ENCODE assay signal across 9 mouse cellular contexts in genomic region chr4:141477681-141478102, GRCm38 (mm10). TPM values are rescaled to one million over a fixed set of nuclear protein-coding genes. Genes with fewer than 3 reads are reported as not detected.
DNase-seq lines count a peak whose midpoint lies in the region; ATAC-seq lines count a peak whose summit lies in the region.
"Had no signal": no experiment of that assay in that cellular context is flagged by ENCODE, and none has a peak within 500 bp of the region (broad histone marks: within the 10 kb centered on the region; RNA-seq: fewer than 3 reads in every experiment).

No protein-coding gene starts in this region.

- 87% methylated on average over 16 of the region's 16 CpGs for WGBS in embryonic facial prominence, embryonic 13.5 days
- 94% methylated on average over 16 of the region's 16 CpGs for WGBS in embryonic facial prominence, embryonic 10.5 days
- 73% methylated on average over 16 of the region's 16 CpGs for WGBS in heart, embryonic 16.5 days

- H3K36me3 ChIP-seq in embryonic facial prominence, embryonic 13.5 days, result peaks cover 95% of the 10 kb centered on the region
- H3K36me3 ChIP-seq in embryonic facial prominence, embryonic 10.5 days (replicated peaks), result peaks cover 100% of the 10 kb centered on the region
- peaks cover 85% of the 10 kb centered on the region for H3K36me3 ChIP-seq in heart, embryonic 16.5 days (ENCODE audit: control insufficient read depth, insufficient read depth)

- no peak overlapping the region for H3K4me3 ChIP-seq in embryonic facial prominence, embryonic 13.5 days
- H3K4me3 ChIP-seq in embryonic facial prominence, embryonic 10.5 days, result no peak overlapping the region
- no peak overlapping the region for H3K4me3 ChIP-seq in heart, embryonic 16.5 days (ENCODE audit: low read length)

- H3K9ac ChIP-seq in embryonic facial prominence, embryonic 13.5 days, result no peak overlapping the region
- no peak overlapping the region for H3K9ac ChIP-seq in heart, embryonic 16.5 days (ENCODE audit: low read length)

- intact Hi-C loops in left cerebral cortex, postnatal 10 days (cut with DNase I), result no loop called here

- no peak for ATAC-seq in embryonic facial prominence, embryonic 13.5 days (ENCODE audit: insufficient number of reproducible peaks, insufficient read depth, low FRiP score, low TSS enrichment, low read depth)
- peak; percentile 47; the same call in 1 of the 2 replicates for ATAC-seq in heart, embryonic 16.5 days (replicated peaks; ENCODE audit: extremely low read depth, insufficient read depth, low FRiP score)

- no peaks in the 10 kb centered on the region for H3K4me1 ChIP-seq in embryonic facial prominence, embryonic 13.5 days
- no peaks in the 10 kb centered on the region for H3K4me1 ChIP-seq in embryonic facial prominence, embryonic 10.5 days
- H3K4me1 ChIP-seq in heart, embryonic 16.5 days (ENCODE audit: control insufficient read depth, insufficient read depth, low read length), result no peaks in the 10 kb centered on the region

- no peaks in the 10 kb centered on the region for H3K27me3 ChIP-seq in embryonic facial prominence, embryonic 13.5 days
- H3K27me3 ChIP-seq in embryonic facial prominence, embryonic 10.5 days (replicated peaks; ENCODE audit: low read depth, poor library complexity, severe bottlenecking), result no peaks in the 10 kb centered on the region
- no peaks in the 10 kb centered on the region for H3K27me3 ChIP-seq in heart, embryonic 16.5 days (ENCODE audit: control insufficient read depth, insufficient read depth, low read length)

- no peaks in the 10 kb centered on the region for H3K9me3 ChIP-seq in embryonic facial prominence, embryonic 13.5 days
- no peaks in the 10 kb centered on the region for H3K9me3 ChIP-seq in embryonic facial prominence, embryonic 10.5 days
- peaks cover 8% of the 10 kb centered on the region; the same call in 1 of the 2 replicates for H3K9me3 ChIP-seq in heart, embryonic 16.5 days (replicated peaks; ENCODE audit: control insufficient read depth, low read length)

- no peak overlapping the region for H3K4me2 ChIP-seq in embryonic facial prominence, embryonic 13.5 days
- no peak overlapping the region for H3K4me2 ChIP-seq in heart, embryonic 16.5 days (ENCODE audit: low read depth, low read length)

- peak overlapping the region; percentile 66 for H3K27ac ChIP-seq in embryonic facial prominence, embryonic 13.5 days
- H3K27ac ChIP-seq in embryonic facial prominence, embryonic 10.5 days (replicated peaks), result no peak overlapping the region
- H3K27ac ChIP-seq in heart, embryonic 16.5 days (ENCODE audit: low read length), result 0 out of 2 replicates have a peak overlapping the region, but pooled peaks have one; percentile 19

- no peak for DNase-seq in embryonic facial prominence, embryonic 10.5 days (ENCODE audit: low spot score)
- DNase-seq in A20 (ENCODE audit: low read depth, low spot score), result peak; percentile 94
- peak; percentile 91 to 95 for DNase-seq in cerebellum, postnatal 36 days
- DNase-seq in left cerebral cortex, postnatal 10 days (ENCODE audit: extremely low spot score in 1 of 2, low spot score in 2 of 2), result peak; percentile 77 to 85
- peak; percentile 55 to 74 for DNase-seq in right cerebral cortex, adult 2 months (ENCODE audit: low spot score in 2 of 2)
- no peak for DNase-seq in ovary, postnatal 14 days (ENCODE audit: low spot score)

RNA-seq across cellular contexts. Expression of gene Zbtb17, which starts 33.2 kb away (rescaled TPM):
- 43.4 and 43.8 TPM in 2 replicates for polyA plus RNA-seq in embryonic facial prominence, embryonic 13.5 days (2015; fragmentation: Nextera tagmentation; extraction: Ambion mirVana)
- 59.6 and 62.3 TPM in 2 replicates for polyA plus RNA-seq in embryonic facial prominence, embryonic 10.5 days (2016; fragmentation: Nextera tagmentation; extraction: Ambion mirVana)
- 22.2 and 26.1 TPM in 2 replicates for polyA plus RNA-seq in heart, embryonic 16.5 days (2015; fragmentation: Nextera tagmentation; extraction: Ambion mirVana)
- 10 to 100 TPM; 23.0 to 26.1 TPM for total RNA-seq in left cerebral cortex, postnatal 10 days (2021)

RNA-seq across cellular contexts. Expression of gene Srarp, which starts 41.8 kb away (rescaled TPM):
- polyA plus RNA-seq in embryonic facial prominence, embryonic 13.5 days (2015; fragmentation: Nextera tagmentation; extraction: Ambion mirVana), result not detected in 2 replicates
- polyA plus RNA-seq in embryonic facial prominence, embryonic 10.5 days (2016; fragmentation: Nextera tagmentation; extraction: Ambion mirVana), result not detected in 2 replicates
- polyA plus RNA-seq in heart, embryonic 16.5 days (2015; fragmentation: Nextera tagmentation; extraction: Ambion mirVana), result not detected in 2 replicates
- total RNA-seq in left cerebral cortex, postnatal 10 days (2021), result 1 to 10 TPM; 2.5 to 3.5 TPM
- polyA plus RNA-seq: C2C12 had no signal

RNA-seq across cellular contexts. Expression of gene Hspb7, which starts 57.1 kb away (rescaled TPM):
- 0.63 TPM in 1 of 2 replicates, not detected in the other for polyA plus RNA-seq in embryonic facial prominence, embryonic 13.5 days (2015; fragmentation: Nextera tagmentation; extraction: Ambion mirVana)
- 0.15 TPM in 1 of 2 replicates, not detected in the other for polyA plus RNA-seq in embryonic facial prominence, embryonic 10.5 days (2016; fragmentation: Nextera tagmentation; extraction: Ambion mirVana)
- 224 and 293 TPM in 2 replicates for polyA plus RNA-seq in heart, embryonic 16.5 days (2015; fragmentation: Nextera tagmentation; extraction: Ambion mirVana)
- total RNA-seq in left cerebral cortex, postnatal 10 days (2021), result under 1 TPM; 0.11 to 0.20 TPM

Comparison
In these comparisons a context has a peak if more than half of its experiments do, and no peak if none do; other contexts are left out.
1. DNase-seq: peak in A20 (single experiment), cerebellum, postnatal 36 days (2 of 2), left cerebral cortex, postnatal 10 days (2 of 2) and right cerebral cortex, adult 2 months (2 of 2); none in embryonic facial prominence, embryonic 10.5 days (single experiment) and ovary, postnatal 14 days (single experiment).
2. RNA of gene Hspb7, which starts 57.1 kb away (polyA plus RNA-seq): 224 to 293 TPM in heart, embryonic 16.5 days; 0.63 TPM in embryonic facial prominence, embryonic 13.5 days and 0.15 TPM in embryonic facial prominence, embryonic 10.5 days; every median in the first group is over 100 times any median in the second.